Mouse (Mus musculus) kidney, postnatal 10 days (tissue): ENCODE results near the gene Prr36.

Experiments
- DNase-seq: peaks from one replicate; pipeline ENCODE4 v3.0.0; 2021; ENCODE audit warnings: mixed read lengths

Prr36 gene

DNA sequence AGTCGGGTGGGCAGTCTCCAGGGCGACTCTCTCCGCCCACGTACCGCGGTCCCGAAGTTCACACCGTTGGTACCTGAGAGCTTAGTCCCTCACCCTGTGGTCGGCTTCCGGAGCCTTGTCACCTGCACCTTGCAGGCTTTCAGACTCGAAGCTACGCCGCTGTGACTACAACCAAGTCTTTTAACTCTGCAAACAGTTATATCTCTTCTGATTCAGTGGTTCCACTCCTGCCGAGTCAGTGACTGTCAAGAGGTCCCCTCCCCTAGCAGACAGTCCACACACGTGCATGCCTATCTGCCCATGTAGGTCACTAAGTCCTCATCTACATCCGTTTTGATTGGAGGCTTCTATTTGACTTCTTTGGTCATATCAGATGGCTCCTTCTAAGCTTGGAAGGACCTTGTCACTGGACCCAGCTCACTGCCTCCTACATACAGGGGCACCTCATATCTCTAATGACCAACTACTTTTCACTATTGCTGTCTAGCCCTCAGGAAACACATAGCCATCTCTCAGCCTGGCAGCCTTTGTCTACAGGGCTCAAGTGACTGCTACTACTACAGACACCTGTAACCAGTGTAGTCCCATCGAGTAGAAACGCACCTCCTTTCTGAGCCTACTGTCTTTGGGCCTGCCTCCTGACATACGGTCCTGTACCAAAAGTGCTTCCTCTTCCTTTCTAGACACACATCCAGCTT lies 22.1 kb upstream of the Prr36 start:
- DNase-seq = no peak

GRCm38 (mm10) chr8:4238434-4239192 lies 21.4 kb upstream of the Prr36 start, which contains the start of the genes Map2k7 and Gm49320:
Map2k7 (plus strand) TSS chr8:4238740.
Gm49320 (plus strand) TSS chr8:4238865.
- peak; percentile 100 for DNase-seq

GRCm38 (mm10) chr8:4237814-4238433 lies 20.7 kb upstream of the Prr36 start:
- peak; percentile 45 for DNase-seq

DNA sequence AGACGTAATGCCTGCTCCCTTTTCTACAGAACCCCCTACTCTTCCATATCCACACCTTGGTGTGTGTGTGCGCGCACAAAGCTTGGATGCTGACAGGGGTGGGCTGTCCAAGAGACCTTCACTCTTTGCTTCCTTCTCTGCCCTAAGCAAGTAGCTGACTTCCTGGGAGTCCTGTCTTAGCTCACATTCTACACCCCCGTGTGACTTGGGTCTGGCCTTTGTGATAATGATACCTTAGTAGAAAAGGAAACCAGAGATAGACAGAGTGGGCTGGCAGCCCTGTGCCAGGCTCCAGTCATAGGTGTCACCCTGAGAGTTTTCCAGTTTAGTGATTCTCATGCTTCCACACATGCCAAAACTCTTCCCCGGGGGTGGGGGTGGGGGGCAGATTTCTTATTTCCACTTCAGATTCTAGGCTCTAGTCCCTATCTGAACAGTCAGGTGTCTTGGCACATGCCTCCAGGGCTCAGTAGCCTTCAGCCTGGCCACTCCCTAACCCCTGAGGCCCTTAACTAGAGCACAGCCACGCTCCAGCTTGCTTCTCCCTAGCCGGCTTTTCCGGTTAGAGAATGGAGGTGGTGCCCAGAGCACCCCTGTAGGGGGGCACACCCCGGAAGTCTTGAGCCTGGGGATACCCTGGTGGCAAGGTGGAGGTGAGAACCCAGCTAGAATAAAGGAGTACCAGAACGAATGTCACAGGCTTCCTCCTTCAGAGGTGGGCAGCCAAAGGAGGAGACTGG lies 13.5 kb upstream of the Prr36 start:
- DNase-seq = no peak

- DNase-seq = no peak
These were observed 12.5 kb upstream of the Prr36 start for GRCm38 (mm10) chr8:4229784-4230183.

- no peak for DNase-seq
These were observed 10.7 kb upstream of the Prr36 start for GRCm38 (mm10) chr8:4227919-4228318.

GRCm38 (mm10) chr8:4226739-4227347 lies 9.6 kb upstream of the Prr36 start, which contains the start of gene Lrrc8e:
Lrrc8e (plus strand) TSS chr8:4226827.
- peak; percentile 48 for DNase-seq

- no peak for DNase-seq
These were observed 9.1 kb upstream of the Prr36 start for GRCm38 (mm10) chr8:4226323-4226722.

GRCm38 (mm10) chr8:4222059-4222458 lies 4.8 kb upstream of the Prr36 start:
- DNase-seq = no peak

DNA sequence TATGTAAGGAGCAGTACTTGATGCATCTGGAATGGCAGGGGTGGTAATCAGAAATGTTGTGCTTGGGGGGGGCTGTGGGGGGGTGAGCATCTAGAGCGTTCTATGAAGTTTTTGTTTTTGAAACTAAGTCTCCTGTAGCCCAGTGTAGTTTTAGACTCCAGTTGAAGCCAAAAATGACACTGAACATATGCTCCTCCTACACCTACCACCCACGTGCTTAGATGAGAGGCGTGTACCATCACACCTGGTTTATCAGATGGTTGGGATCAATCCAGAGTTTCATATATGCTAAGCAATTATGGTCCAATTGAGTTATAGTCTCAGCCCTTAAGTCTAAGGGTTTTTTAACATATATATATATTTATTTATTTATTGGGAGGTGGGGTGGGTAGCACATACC lies 2.4 kb upstream of the Prr36 start:
- no peak for DNase-seq

- peak; percentile 10 for DNase-seq
These were observed 963 bp downstream of the Prr36 start for GRCm38 (mm10) chr8:4216296-4216695.

DNA sequence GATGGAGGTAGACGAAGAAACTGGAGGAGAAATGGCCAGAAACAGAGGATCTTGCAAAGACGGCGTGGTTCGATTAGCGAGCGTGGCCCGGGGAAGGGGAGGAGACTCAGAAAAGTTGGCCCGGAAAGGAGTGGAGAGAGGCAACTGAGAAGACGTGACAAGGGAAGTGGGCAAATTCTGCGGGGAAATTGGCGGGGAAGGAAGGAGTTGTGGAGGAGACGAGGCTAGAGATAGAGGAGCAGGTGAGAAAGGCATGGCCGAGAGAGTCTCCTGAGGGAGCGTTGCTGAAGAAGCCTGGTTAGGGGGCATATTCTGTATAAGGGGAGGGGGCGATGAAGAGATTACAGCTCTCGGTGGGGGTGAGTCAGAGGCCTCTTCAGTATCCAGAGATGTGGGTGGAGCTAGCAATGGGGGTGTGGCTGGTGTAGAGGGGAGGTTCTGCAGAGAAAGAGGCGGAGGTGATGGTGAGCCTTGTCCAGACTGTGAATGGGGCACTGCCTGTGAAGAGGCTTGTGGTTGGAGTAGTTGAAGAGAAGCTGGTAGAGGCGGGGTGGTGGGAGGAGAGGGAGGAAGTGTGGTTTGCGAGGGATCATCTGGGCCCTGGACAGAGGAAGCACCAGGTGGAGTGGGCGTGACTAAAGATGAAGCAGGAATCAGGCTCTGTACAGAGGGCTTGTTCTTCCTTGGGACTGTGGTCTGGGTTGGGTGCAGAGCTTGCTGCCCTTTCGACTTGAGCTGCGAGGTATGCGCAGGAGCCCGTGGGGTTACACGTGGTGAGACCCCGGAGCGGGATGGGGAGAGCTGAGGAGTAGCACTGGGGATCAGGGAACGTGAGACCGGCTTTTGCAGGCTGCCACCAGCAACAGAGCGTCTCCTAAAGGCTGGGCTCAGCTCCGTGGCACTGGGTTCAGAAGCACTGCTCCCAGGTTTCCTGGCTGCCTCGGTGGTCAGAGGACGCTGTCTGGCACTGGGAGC lies 3.0 kb downstream of the Prr36 start:
- peak; percentile 62 for DNase-seq

DNA sequence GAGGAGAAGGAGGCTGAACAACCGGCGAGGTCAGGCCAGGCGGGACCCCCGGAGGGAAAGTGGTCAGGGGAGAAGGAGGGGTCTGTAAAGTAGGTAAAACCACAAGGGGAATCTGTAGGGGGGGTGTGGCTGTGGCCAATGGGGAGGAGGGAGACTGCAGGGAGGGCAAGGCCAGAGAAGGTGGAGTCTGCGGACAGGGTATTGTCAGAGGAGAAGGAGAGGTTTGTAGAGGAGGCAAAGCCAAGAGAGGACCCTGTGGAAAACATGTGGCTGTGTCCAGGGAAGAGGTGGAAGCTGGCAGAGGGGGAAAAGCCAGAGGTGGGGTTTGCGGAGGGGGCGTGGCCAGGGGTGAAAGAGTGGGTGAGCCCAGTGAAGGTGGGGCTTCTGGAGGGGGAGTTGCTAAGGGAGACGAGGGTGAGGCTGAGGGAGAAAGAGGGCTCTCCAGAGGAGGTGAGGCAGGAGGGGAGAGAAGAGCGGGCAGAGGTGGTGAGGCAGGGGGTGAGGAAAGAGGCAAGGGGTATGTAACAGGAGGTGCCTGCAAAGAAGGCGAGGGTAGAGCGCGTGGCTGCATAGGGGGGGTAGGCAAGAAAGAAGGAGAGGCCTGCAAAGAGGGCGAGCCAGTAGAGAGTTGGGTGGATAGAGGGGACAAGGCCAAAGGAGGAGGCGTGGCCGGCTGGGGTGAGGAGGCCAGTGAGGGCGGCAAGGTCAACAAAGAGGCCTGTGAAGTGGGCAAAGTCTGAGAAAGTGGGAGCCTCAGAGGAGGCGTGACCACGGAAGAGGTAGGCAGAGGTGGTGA lies 3.9 kb downstream of the Prr36 start:
- peak; percentile 72 for DNase-seq

DNA sequence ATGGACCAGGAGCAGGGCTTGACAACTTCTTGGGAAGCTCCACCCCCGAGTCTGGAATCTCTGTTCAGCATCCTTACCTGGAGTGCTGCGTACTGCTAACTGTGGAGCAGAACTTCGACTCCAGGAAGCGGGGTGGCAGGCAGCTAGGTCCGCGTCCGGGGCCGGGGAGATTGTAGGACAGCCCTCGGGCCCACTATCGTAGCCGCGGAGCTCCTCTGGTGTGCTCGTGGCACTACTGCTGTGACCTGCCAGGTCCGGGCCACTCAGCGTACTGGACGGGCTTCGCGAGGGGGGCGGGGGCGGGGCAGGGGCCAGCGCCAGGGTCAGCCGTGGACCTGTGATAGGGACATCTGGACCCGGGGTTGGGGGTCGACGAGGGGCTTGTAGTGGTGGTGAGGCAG lies 4.5 kb downstream of the Prr36 start:
- peak; percentile 33 for DNase-seq

GRCm38 (mm10) chr8:4211097-4211496 lies 6.2 kb downstream of the Prr36 start:
- no peak for DNase-seq

DNA sequence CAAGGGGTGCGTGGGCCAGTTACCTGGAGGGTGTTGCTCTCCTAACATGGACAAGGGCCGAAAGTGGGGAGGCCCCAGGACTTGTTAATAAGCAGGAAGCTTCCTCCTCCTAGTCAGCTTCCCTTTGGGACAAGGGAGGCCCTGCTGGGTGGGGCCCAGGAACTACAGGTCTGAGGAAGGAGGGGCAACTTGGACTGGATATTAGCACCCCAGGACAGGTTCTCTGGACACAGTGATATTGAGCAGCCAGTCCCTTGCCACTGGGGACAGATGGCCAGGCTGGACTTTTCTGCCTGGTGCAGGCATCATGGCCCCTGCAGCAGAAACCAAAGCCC lies 10.3 kb downstream of the Prr36 start:
- no peak for DNase-seq

DNA sequence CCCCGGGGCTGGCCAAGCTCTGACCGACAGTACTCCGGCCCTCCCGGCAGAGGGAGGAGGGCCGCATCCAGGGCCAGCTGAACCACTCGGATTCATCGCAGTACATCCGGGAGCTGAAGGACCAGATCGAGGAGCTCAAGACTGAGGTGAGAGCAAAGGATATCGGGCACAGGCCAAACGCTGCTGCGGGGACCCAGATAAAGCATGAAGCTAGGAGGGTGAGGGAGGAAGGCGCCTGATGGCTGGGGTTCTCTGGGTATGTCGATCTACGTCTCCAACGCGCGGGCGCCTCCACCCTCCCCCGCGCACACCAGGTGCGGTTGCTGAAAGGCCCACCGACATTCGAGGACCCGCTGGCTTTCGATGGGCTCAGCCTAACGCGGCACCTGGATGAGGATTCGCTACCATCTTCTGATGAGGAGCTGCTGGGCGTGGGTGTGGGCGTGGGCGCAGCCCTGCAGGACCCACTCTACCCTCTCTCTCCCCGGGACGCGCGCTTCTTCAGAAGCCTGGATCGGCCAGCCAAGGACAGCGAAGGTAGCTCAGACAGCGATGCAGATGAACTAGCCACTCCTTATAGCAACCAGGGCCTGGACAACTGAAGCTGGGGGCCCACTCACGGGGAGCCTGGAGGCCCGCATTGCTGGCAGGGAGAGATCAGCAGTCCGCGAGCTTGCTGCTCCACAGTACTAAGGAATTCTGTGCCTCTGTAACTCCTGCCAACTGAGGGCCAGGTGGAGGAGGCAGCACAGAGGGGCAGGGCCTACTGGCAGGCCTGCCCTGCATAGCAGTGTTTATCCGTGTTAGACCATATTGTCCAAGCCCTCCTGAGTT lies 10.9 kb downstream of the Prr36 start:
- no peak for DNase-seq

- DNase-seq = no peak
These were observed 11.8 kb downstream of the Prr36 start for GRCm38 (mm10) chr8:4205246-4206123.

DNA sequence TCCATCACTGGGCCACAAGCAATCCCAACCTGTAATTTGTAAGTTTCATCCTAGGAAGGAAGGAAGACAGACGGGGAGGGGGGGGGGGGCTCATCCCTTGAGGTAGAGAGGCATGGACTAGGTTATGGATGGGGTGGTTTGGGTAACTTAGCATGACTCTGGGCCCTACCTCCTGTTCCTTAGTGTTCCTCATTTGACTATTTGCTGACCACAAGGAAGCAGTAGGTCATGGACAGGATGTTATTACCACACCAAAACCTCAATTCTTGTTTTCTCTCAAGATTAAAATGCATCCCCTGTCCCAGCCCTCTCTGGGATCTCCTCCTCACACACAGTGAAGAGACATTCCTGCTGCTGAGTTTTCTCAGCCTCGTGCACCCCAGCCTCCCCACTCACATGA lies 15.9 kb downstream of the Prr36 start:
- no peak for DNase-seq
